Mouse (Mus musculus): ENCODE results near the gene Cd274. TPM values are rescaled to one million over a fixed set of nuclear protein-coding genes. Genes with fewer than 3 reads are reported as not detected.

Gene Cd274
- polyA plus RNA-seq, 1 experiment from 2014 or later, result 0.21 TPM

GRCm38 (mm10) chr19:29416393-29416902, 49.2 kb downstream of the Cd274 start:
- Histone ChIP-seq H3K27ac (no peak overlapping the region), H3K36me3 (no peaks in the 10 kb centered on the region), H3K4me2 (no peak overlapping the region), H3K9ac (replicated peaks) (no peak overlapping the region), H3K4me3 (replicated peaks) (no peak overlapping the region), H3K4me1 (replicated peaks) (peaks cover 6% of the 10 kb centered on the region; the same call in 1 of the 2 replicates), H3K27me3 (no peaks in the 10 kb centered on the region), H3K9me3 (no peaks in the 10 kb centered on the region)
- no peak for ATAC-seq (ENCODE audit: insufficient number of reproducible peaks, insufficient read depth, low FRiP score, low TSS enrichment, low read depth)
- 80% methylated on average over 3 of the region's 3 CpGs for WGBS

GRCm38 (mm10) chr19:29417188-29417587, 49.9 kb downstream of the Cd274 start:
- Histone ChIP-seq H3K36me3 (no peaks in the 10 kb centered on the region), H3K9ac (replicated peaks) (no peak overlapping the region), H3K4me1 (replicated peaks) (peaks cover 6% of the 10 kb centered on the region; the same call in 1 of the 2 replicates), H3K9me3 (no peaks in the 10 kb centered on the region), H3K27ac (no peak overlapping the region), H3K4me3 (replicated peaks) (no peak overlapping the region), H3K4me2 (no peak overlapping the region), H3K27me3 (no peaks in the 10 kb centered on the region)
- ATAC-seq (ENCODE audit: insufficient number of reproducible peaks, insufficient read depth, low FRiP score, low TSS enrichment, low read depth), result no peak
- WGBS, result 80% methylated on average over 2 of the region's 2 CpGs

- WGBS, result 74% methylated on average over 2 of the region's 2 CpGs
- Histone ChIP-seq H3K27me3 (no peaks in the 10 kb centered on the region), H3K4me1 (replicated peaks) (peaks cover 6% of the 10 kb centered on the region; the same call in 1 of the 2 replicates), H3K9me3 (no peaks in the 10 kb centered on the region), H3K36me3 (no peaks in the 10 kb centered on the region), H3K27ac (no peak overlapping the region), H3K4me3 (replicated peaks) (no peak overlapping the region), H3K4me2 (no peak overlapping the region), H3K9ac (replicated peaks) (no peak overlapping the region)
- no peak for ATAC-seq (ENCODE audit: insufficient number of reproducible peaks, insufficient read depth, low FRiP score, low TSS enrichment, low read depth)
Measured at GRCm38 (mm10) chr19:29417894-29418293, 50.6 kb downstream of the Cd274 start.

DNA sequence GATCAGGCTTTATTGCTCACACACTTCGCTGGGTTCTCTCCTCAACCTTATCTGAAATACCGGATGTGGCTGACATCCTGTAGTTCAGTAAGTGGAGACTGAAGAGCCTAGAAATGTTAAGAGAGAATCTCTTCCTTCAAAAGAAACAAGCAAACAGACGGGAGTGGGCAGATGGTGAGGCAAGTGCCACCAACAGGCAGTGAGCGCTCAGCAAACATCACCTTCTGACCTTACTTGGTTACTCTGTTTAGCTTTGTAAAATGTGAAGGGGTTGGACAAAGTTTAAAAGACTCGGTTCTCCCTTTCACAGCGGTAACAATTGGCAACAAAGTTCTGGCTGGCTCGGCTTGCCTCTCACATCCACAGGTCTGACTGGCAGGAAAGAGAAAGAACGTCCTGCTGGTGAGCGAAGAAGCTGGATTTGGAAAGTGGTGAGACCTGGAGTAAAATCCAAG, 51.4 kb downstream of the Cd274 start:
- H3K27ac ChIP-seq, result no peak overlapping the region

DNA sequence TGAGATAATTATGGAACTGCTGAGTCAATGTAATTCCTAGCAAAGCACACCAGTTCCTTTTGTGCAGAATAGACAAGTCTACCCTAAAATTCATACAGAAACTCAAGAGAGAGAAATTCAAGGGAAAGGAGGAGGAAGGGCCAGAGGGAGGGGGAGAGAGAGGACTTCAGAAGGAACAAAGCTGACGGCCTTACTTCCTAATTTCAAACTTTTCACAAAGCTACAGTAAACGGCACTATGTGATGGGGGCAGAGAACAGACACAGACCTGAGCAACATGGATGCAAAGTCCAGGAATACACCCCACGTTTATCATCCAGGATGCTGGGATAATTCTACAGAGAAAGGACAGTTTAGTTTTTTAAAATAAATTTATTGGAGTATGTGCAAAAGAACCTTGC, 52.3 kb downstream of the Cd274 start:
- no peak for ATAC-seq (ENCODE audit: insufficient number of reproducible peaks, insufficient read depth, low FRiP score, low TSS enrichment, low read depth)
- no peak overlapping the region for H3K4me3 ChIP-seq (replicated peaks)
- H3K4me2 ChIP-seq, result no peak overlapping the region
- H3K9ac ChIP-seq (replicated peaks), result no peak overlapping the region
- no peaks in the 10 kb centered on the region for H3K9me3 ChIP-seq
- no peaks in the 10 kb centered on the region for H3K36me3 ChIP-seq
- WGBS, result 73% methylated on average over 3 of the region's 3 CpGs
- H3K4me1 ChIP-seq (replicated peaks), result no peaks in the 10 kb centered on the region
- no peaks in the 10 kb centered on the region for H3K27me3 ChIP-seq
- H3K27ac ChIP-seq, result no peak overlapping the region

More for the DNA sequence above, 51.4 kb downstream of the Cd274 start:
- Histone ChIP-seq H3K4me3 (replicated peaks) (no peak overlapping the region), H3K27me3 (no peaks in the 10 kb centered on the region), H3K4me1 (replicated peaks) (peaks cover under 1% of the 10 kb centered on the region; the same call in 1 of the 2 replicates), H3K9ac (replicated peaks) (no peak overlapping the region), H3K36me3 (no peaks in the 10 kb centered on the region), H3K9me3 (no peaks in the 10 kb centered on the region), H3K4me2 (no peak overlapping the region)
- WGBS, result 59% methylated on average over 9 of the region's 9 CpGs
- ATAC-seq (ENCODE audit: insufficient number of reproducible peaks, insufficient read depth, low FRiP score, low TSS enrichment, low read depth), result no peak

DNA sequence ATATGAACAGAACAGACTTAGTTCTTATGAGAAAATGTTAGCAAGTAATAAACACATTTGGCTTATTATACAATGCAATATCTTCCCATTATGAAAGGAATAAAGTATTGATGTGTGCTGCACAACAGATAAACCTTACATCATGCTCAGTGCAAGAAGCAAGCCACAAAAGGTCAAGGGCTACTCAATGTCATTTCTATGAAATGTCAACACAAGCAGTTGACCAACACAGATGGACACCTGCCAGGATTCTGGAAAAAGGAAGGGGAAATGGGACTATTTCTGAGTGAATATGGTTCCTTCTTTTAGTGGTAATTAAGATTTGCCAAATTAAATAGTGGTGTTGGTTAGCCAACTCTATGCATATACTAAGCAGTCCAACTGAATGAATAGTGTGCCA, 52.7 kb downstream of the Cd274 start:
- no peaks in the 10 kb centered on the region for H3K27me3 ChIP-seq
- no peak overlapping the region for H3K9ac ChIP-seq (replicated peaks)
- no peak overlapping the region for H3K27ac ChIP-seq
- no peaks in the 10 kb centered on the region for H3K9me3 ChIP-seq
- H3K4me2 ChIP-seq, result no peak overlapping the region
- H3K4me1 ChIP-seq (replicated peaks), result no peaks in the 10 kb centered on the region
- no peak overlapping the region for H3K4me3 ChIP-seq (replicated peaks)
- ATAC-seq (ENCODE audit: insufficient number of reproducible peaks, insufficient read depth, low FRiP score, low TSS enrichment, low read depth), result no peak
- H3K36me3 ChIP-seq, result no peaks in the 10 kb centered on the region

DNA sequence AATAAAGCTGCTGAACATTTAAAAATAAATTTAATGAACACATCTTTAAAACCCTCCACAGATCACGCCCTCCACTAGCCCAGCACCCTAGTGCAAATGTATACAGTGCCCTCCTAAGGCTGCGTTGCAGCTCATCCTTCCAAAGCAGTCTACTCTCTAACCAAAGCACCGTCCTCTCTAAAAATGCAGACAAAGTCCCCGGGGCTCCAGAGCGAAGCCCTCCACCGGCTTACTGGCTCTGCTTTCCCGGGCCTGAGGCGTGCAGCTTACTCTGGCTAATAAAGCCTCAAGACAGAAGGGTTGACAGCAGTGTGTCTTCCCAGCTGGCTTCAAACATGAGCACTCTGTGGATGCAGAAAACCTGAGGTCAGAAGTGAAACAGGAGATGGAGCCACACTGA, 53.1 kb downstream of the Cd274 start:
- H3K4me3 ChIP-seq (replicated peaks), result no peak overlapping the region
- H3K4me2 ChIP-seq, result no peak overlapping the region
- no peak for ATAC-seq (ENCODE audit: insufficient number of reproducible peaks, insufficient read depth, low FRiP score, low TSS enrichment, low read depth)
- no peak overlapping the region for H3K9ac ChIP-seq (replicated peaks)
- H3K36me3 ChIP-seq, result no peaks in the 10 kb centered on the region
- 77% methylated on average over 8 of the region's 8 CpGs for WGBS
- no peaks in the 10 kb centered on the region for H3K27me3 ChIP-seq
- no peaks in the 10 kb centered on the region for H3K9me3 ChIP-seq
- H3K27ac ChIP-seq, result no peak overlapping the region
- H3K4me1 ChIP-seq (replicated peaks), result no peaks in the 10 kb centered on the region

GRCm38 (mm10) chr19:29422013-29422645, 54.9 kb downstream of the Cd274 start:
- H3K27ac ChIP-seq, result no peak overlapping the region
- H3K4me2 ChIP-seq, result no peak overlapping the region
- no peaks in the 10 kb centered on the region for H3K9me3 ChIP-seq
- 86% methylated on average over 16 of the region's 16 CpGs for WGBS
- H3K4me3 ChIP-seq (replicated peaks), result no peak overlapping the region
- no peaks in the 10 kb centered on the region for H3K36me3 ChIP-seq
- ATAC-seq (ENCODE audit: insufficient number of reproducible peaks, insufficient read depth, low FRiP score, low TSS enrichment, low read depth), result no peak
- H3K9ac ChIP-seq (replicated peaks), result no peak overlapping the region
- no peaks in the 10 kb centered on the region for H3K27me3 ChIP-seq
- H3K4me1 ChIP-seq (replicated peaks), result no peaks in the 10 kb centered on the region

DNA sequence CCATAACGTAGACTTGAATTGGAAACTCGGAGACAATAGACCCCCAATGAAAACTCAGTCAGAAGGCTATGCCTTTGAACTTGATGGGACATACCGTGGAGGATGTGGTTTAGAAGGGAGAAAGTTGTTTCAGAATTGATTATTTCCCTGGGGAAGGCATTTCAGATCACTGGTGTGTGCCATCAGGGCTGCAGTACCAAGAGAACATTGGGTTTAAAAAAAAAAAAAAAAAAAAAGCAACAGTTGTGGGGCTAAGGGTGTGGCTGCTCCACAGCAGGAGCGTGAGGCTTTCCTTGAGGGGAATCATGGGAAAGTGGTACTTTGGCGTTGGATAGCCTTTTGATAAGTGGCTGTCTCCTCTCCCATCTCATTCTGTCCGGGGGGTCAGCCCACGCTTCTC, 55.5 kb downstream of the Cd274 start:
- Histone ChIP-seq H3K4me2 (no peak overlapping the region), H3K27me3 (no peaks in the 10 kb centered on the region), H3K27ac (no peak overlapping the region), H3K4me1 (replicated peaks) (no peaks in the 10 kb centered on the region), H3K9ac (replicated peaks) (no peak overlapping the region), H3K36me3 (no peaks in the 10 kb centered on the region), H3K9me3 (no peaks in the 10 kb centered on the region), H3K4me3 (replicated peaks) (no peak overlapping the region)
- no peak for ATAC-seq (ENCODE audit: insufficient number of reproducible peaks, insufficient read depth, low FRiP score, low TSS enrichment, low read depth)
- 86% methylated on average over 7 of the region's 7 CpGs for WGBS

GRCm38 (mm10) chr19:29430516-29430915, 63.3 kb downstream of the Cd274 start:
- Histone ChIP-seq H3K4me2 (no peak overlapping the region), H3K4me3 (replicated peaks) (no peak overlapping the region), H3K9me3 (no peaks in the 10 kb centered on the region), H3K4me1 (replicated peaks) (no peaks in the 10 kb centered on the region), H3K27ac (no peak overlapping the region), H3K36me3 (no peaks in the 10 kb centered on the region), H3K27me3 (no peaks in the 10 kb centered on the region), H3K9ac (replicated peaks) (no peak overlapping the region)
- 81% methylated on average over 3 of the region's 3 CpGs for WGBS
- ATAC-seq (ENCODE audit: insufficient number of reproducible peaks, insufficient read depth, low FRiP score, low TSS enrichment, low read depth), result no peak

GRCm38 (mm10) chr19:29430953-29431352, 63.7 kb downstream of the Cd274 start:
- no peaks in the 10 kb centered on the region for H3K9me3 ChIP-seq
- 89% methylated on average over 3 of the region's 3 CpGs for WGBS
- no peak overlapping the region for H3K27ac ChIP-seq
- H3K27me3 ChIP-seq, result no peaks in the 10 kb centered on the region
- H3K36me3 ChIP-seq, result no peaks in the 10 kb centered on the region
- no peak overlapping the region for H3K4me3 ChIP-seq (replicated peaks)
- no peak overlapping the region for H3K4me2 ChIP-seq
- no peaks in the 10 kb centered on the region for H3K4me1 ChIP-seq (replicated peaks)
- no peak overlapping the region for H3K9ac ChIP-seq (replicated peaks)
- ATAC-seq (ENCODE audit: insufficient number of reproducible peaks, insufficient read depth, low FRiP score, low TSS enrichment, low read depth), result no peak
